Mouse (Mus musculus) retina, embryonic 14.5 days (tissue): Measurements from ENCODE around the gene Pitpnm1.

Source experiments
- DNase-seq: peaks from one replicate; pipeline ENCODE4 v3.0.0-alpha.2; 2015; ENCODE audit warnings: low spot score

Gene Pitpnm1

DNA sequence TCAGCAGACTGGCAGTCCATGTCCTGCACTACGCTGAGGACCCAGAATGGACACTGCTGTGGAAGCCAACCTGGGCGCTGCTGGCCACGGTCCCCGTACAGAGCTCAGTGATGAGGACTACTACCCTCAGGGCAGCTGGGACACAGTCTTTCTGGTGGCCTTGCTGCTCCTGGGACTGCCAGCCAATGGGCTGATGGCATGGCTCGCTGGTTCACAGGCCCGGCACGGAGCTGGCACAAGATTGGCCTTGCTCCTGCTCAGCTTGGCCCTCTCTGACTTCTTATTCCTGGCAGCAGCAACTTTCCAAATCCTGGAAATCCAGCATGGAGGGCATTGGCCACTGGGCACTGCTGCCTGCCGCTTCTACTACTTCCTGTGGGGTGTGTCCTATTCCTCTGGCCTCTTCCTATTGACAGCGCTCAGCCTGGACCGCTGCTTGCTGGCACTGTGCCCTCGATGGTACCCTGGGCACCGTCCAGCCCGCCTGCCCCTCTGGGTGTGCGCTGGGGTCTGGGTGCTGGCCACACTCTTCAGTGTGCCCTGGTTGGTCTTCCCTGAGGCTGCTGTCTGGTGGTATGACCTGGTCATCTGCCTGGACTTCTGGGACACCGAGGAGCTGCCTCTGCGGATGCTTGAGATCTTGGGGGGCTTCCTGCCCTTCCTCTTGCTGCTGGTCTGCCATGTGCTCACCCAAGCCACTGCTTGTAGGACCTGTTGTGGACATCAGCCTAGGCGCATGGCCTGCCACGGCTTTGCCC is 42.8 kb downstream of the Pitpnm1 start:
- no peak for DNase-seq

- DNase-seq, result no peak
These were observed 44.0 kb downstream of the Pitpnm1 start, which contains the start of gene Cabp4 for GRCm38 (mm10) chr19:4143759-4144268. Gene Cabp4 (minus strand): TSS chr19:4144033.

DNA sequence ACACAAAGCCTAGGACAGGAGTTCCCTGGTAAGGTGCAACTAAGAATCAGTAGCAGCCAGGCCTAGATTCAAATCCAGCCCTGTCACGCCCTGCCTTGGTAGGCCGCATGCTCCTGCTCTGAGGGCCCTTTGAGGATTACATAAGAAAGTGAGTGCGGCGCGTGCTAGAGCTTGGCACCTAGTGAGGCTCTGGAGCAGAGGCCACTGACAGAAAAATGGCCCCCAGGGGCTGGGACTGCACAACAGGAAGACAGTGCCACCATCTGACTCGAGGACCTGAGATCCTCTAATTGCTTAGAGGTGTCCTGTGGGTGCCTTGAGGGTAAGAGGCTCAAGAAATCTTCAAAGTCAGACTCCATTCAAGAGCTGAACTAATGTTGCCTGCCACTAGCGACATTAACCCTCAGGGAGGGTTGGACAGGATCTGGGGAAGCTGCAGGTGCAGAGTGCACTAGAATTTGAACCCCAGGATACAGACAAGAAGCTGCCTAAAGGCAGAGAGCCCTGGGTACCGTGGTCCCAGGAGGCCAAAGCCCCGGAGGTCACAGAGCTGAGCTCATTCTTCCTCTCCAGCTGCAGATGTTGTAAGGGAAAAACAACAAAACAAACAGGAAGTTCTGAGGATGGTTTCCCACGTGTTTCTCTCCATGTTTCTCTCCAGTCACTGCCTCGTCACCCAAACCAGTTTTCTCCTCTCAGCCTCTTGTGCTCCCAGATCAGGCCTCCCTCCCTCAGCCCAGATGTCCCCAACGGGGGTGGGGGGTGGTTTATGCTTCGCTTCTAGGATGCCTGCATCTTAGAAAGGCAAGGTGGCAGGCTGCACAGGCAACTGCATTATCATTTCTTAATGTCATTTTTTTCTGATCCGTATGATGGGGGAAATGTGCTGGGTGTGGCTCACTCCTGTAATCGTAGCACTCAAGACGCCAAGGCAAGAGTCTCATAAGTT is 45.0 kb downstream of the Pitpnm1 start:
- no peak for DNase-seq

DNA sequence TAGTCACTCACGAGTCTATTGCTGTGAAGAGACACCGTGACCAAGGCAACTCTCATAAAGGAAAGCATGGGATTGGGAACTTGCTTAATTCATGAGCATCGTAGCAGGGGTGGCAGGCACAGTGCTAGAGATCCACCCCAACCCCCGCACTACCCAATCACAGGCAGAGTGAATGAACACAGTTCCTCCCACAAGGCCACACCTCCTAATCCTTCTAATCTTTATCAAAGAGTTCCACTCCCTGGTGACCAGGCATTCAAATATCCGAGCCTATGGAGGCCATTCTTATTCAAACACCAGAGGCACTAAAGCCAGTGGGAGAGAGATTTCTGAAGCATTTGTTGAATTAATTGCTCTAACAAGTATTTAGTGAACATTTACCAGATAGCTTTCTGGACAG is 46.1 kb downstream of the Pitpnm1 start:
- no peak for DNase-seq

DNA sequence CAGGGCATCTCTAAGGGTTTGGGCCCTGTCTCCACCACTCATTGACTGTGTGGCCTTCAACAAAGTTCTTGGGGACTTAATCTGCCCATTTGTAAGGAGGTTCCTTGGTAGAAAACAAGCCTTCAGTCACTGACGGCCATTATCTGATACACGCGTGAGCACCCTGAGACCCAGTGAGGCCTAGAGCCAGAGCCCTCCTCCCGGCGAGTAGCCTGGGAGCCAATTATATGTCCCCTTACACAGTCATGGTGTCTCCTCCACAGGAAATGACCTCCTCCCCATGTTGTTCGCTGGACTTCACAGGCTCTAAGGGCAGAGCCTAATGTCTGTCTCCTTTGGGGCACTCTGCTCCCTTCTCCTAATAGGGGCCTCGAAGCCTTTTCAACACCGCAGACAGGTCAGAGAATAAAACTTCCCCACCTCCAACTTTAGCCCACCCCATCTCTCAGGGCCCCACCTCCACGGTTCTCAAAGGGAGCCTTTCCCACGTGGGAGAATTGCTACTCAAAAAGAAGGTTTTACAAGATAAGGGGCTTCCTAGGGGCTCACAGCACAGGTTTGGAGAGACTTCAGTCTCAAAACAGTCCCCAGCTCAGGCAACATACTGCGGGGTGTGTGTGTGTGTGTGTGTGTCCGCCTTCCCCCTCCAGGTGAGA is 46.7 kb downstream of the Pitpnm1 start:
- no peak for DNase-seq

DNA sequence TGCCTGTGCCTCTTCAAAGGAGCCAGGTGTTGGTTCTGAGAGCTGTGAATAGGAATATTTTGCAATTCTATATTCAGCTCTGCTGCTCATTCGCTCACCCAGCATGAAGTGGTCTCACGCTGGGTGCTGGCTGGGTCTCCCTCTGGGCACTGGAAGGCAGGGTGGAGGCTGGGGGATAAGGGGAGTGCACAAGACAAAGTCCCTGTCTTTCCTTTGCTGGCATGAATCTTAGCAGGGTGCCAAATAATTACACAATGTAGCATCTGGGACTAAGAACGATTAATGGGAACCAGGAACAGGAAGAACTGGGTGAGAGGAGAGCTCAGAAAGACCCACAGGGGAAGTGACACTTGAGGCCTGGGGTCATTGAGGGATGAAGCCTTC is 47.2 kb downstream of the Pitpnm1 start:
- no peak for DNase-seq

GRCm38 (mm10) chr19:4147782-4148490 is 48.1 kb downstream of the Pitpnm1 start:
- no peak for DNase-seq

DNA sequence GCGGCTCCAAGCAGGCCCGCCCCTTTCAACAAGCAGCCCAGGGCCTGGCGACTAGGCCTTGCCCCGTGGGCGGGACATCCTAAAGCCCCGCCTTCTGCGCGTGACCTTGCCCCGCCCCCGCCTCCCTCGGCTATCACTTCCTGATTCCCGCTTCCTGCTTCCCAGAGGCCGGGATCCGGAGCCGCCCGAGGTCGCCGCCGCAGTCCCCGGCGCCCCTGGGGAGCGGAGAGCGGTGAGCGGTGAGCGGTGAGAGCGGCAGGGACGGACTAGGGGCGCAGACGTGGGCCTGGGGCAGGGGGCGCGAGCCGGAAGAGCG is 48.7 kb downstream of the Pitpnm1 start, which contains the start of gene Coro1b:
Gene Coro1b, plus strand, starts transcription at position 129 of the 316 bp plus-strand sequence.
- DNase-seq, result peak; percentile 95

DNA sequence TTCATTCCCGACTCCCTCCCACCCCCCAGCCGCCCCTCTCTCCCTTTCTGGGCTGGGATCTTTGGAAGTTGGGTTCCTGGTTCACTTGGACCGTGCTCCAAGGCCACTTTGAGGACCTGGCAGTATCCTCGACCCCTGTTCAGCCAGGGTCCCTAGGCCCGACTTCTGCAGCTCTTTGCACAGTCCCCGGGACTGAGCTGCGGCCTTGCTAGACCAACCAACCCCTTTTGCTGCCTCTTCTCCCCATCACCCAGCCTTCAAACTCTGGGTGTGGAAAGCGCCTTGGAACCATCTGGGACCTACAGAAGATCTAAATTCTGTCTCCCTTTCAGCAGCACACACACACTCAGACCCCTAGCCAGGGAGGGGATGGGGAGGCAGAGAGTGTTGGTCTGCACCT is 49.0 kb downstream of the Pitpnm1 start:
- no peak for DNase-seq

DNA sequence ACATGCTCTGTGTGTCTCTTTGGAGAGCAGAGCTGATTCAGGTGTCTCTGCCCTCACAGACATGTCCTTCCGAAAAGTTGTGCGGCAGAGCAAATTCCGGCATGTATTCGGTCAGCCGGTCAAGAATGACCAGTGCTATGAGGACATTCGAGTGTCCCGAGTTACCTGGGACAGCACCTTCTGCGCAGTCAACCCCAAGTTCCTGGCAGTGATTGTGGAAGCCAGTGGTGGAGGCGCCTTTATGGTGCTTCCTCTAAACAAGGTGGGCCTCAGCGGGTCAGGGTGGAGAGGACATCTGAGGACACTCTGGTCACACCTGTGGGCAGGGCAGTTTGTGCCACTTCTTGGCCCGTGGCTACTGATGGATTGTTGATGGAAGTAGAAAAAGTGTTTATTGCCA is 49.5 kb downstream of the Pitpnm1 start:
- no peak for DNase-seq

DNA sequence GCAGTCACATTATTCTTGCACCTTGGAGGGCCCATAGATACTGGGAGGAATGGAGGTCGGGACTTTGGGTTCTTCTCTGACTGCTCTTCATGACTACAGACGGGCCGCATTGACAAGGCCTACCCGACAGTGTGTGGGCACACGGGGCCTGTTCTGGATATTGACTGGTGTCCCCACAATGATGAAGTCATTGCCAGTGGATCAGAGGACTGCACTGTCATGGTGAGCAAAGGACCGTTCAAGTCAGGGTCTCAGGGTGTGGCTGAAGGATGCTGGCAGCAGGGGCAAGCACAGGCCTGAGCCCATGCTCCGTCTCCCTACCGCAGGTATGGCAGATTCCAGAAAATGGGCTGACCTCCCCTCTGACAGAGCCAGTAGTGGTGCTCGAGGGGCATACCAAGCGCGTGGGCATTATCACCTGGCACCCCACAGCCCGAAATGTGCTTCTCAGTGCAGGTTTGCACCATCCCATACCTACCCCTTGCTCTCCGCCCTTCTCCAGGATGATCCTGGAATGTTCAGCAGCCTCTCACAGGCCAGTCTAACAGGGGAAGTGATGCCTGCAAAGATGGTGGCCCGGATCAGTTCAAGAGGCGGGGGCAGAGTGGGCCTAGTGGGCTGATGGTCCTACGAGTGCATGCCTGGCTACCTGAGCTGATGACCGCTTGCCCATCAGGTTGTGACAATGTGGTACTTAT is 50.1 kb downstream of the Pitpnm1 start:
- DNase-seq, result no peak

GRCm38 (mm10) chr19:4150567-4151487 is 51.0 kb downstream of the Pitpnm1 start:
- DNase-seq, result no peak

DNA sequence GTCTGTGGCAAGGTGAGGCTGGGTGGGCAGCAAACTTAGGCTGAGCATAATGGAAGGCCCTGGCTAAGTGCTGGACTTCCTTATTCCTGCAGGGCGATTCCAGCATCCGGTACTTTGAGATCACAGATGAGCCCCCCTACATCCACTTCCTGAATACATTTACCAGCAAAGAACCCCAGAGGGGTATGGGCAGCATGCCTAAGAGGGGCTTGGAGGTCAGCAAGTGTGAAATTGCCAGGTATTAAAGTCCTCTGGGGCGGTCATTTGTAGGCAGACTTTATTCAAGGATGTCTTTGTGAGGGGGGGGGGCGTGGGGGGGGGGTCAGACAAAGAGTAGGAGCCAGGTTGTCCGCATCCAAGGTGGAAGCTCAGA is 51.7 kb downstream of the Pitpnm1 start:
- no peak for DNase-seq

DNA sequence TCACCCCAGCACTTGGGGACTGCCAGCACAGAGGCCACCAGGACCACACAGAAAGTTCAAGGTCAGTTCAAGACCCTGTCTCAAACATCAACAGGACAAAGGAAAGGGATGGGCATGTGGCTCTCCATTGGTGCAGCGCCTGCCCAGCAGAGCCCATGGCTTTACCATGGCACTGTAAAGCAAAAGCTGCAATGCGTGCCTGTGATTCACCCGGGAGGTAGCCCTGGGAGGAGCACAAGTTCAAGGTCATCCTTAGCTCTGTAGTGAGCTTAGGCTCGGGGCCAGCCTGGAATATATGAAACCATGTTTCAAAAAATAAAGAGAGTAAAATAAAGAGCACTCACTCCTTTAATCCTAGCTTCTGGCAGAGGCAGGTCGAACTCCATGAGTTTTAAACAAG is 52.1 kb downstream of the Pitpnm1 start:
- no peak for DNase-seq

DNA sequence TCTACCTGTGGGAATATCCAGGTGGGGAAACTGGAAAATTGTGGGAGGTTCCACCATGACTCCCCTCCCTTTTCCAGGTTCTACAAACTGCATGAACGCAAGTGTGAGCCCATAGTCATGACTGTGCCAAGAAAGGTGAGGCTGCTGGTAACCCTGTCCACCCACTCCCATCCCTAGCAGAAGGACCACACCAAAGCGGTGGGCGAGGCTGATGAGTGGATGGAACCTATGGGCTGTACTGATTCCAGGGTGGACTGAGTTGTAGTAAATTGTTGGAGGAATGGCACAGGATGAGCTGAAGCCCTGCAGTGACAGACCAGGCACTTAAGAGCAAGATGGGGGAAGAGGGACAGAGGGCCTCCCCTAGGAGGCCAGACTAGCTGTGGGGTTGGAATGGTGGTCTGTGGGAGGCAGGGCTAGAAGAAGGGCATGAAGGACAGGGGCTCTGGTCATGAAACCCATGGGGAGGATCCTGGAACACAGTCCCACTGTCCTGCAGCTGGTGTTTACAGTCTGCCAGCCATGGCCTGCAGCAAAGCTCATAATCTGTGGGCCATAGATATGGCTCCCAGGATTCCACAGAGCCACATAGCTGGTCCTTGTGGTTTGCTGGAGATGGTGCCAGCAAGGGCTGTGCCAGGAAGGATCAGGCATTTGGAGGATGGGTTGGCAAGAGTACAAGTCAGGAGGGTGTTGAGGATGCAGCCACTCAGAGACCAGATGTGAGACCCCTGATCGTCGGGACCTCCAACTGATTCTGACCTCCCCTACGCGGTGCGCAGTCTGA is 52.8 kb downstream of the Pitpnm1 start:
- no peak for DNase-seq

DNA sequence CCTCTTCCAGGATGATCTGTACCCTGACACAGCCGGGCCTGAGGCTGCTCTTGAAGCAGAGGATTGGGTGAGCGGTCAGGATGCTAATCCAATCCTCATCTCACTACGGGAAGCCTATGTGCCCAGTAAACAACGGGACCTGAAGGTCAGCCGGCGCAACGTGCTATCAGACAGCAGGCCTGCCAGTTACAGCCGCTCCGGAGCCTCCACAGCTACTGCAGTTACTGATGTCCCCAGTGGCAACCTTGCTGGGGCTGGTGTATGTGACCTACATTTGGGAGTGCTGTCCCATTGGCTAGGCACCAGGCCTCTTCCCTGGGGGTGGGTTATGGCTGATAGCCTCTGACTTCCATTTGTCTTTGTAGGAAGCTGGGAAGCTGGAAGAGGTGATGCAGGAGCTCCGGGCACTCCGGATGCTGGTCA is 53.4 kb downstream of the Pitpnm1 start, which contains the start of gene Ptprcap:
Gene Ptprcap, plus strand, starts transcription at position 373 of the 423 bp plus-strand sequence.
- peak; percentile 36 for DNase-seq

- DNase-seq, result no peak
These were observed 54.8 kb downstream of the Pitpnm1 start for GRCm38 (mm10) chr19:4154437-4155222.
